Mouse (Mus musculus): ENCODE results near the gene Tnip3. TPM values are rescaled to one million over a fixed set of nuclear protein-coding genes. Genes with fewer than 3 reads are reported as not detected.
A peak's percentile ranks its signal among the peaks of the same experiment; 100 is the strongest.

The Tnip3 gene
- polyA plus RNA-seq, 1 experiment from 2014 or later: not detected

GRCm38 (mm10) chr6:65663990-65664389 is 138.9 kb downstream of the Tnip3 start:
- Histone ChIP-seq H3K9me3 (no peaks in the 10 kb centered on the region), H3K36me3 (no peaks in the 10 kb centered on the region), H3K4me2 (replicated peaks) (no peak overlapping the region), H3K9ac (replicated peaks) (no peak overlapping the region), H3K4me3 (no peak overlapping the region), H3K4me1 (no peaks in the 10 kb centered on the region), H3K27me3 (no peaks in the 10 kb centered on the region), H3K27ac (replicated peaks) (no peak overlapping the region)
- no peak for ATAC-seq (ENCODE audit: low FRiP score, low read depth)
- WGBS: 72% methylated on average over 6 of the region's 6 CpGs

GRCm38 (mm10) chr6:65666295-65666694 is 141.2 kb downstream of the Tnip3 start:
- Histone ChIP-seq H3K4me2 (replicated peaks) (no peak overlapping the region), H3K4me1 (0 out of 2 replicates have a peak, but pooled peaks cover 4% of the 10 kb centered on the region), H3K4me3 (no peak overlapping the region), H3K9me3 (no peaks in the 10 kb centered on the region), H3K9ac (replicated peaks) (no peak overlapping the region), H3K27me3 (peaks cover 5% of the 10 kb centered on the region; the same call in 1 of the 2 replicates), H3K27ac (replicated peaks) (no peak overlapping the region), H3K36me3 (no peaks in the 10 kb centered on the region)
- ATAC-seq (ENCODE audit: low FRiP score, low read depth): no peak
- 90% methylated on average over 3 of the region's 3 CpGs for WGBS

- Histone ChIP-seq H3K36me3 (no peaks in the 10 kb centered on the region), H3K9me3 (no peaks in the 10 kb centered on the region), H3K27ac (replicated peaks) (no peak overlapping the region), H3K4me1 (peaks cover 18% of the 10 kb centered on the region), H3K9ac (replicated peaks) (no peak overlapping the region), H3K27me3 (peaks cover 5% of the 10 kb centered on the region; the same call in 1 of the 2 replicates), H3K4me2 (replicated peaks) (0 out of 2 replicates have a peak overlapping the region, but pooled peaks have one; percentile 5), H3K4me3 (no peak overlapping the region)
- ATAC-seq (ENCODE audit: low FRiP score, low read depth): no peak
- WGBS: 34% methylated on average over 2 of the region's 2 CpGs
Measured at GRCm38 (mm10) chr6:65669971-65670370, 144.9 kb downstream of the Tnip3 start.

- Histone ChIP-seq H3K4me3 (peak overlapping the region; percentile 68), H3K36me3 (no peaks in the 10 kb centered on the region), H3K4me1 (peaks cover 18% of the 10 kb centered on the region), H3K27ac (replicated peaks) (peak overlapping the region; percentile 56), H3K4me2 (replicated peaks) (peak overlapping the region; percentile 95), H3K27me3 (peaks cover 5% of the 10 kb centered on the region; the same call in 1 of the 2 replicates), H3K9ac (replicated peaks) (peak overlapping the region; percentile 70), H3K9me3 (no peaks in the 10 kb centered on the region)
- ATAC-seq (ENCODE audit: low FRiP score, low read depth): peak; percentile 74
- WGBS: under 1% methylated on average over 21 of the region's 21 CpGs
Measured at GRCm38 (mm10) chr6:65670981-65671411, 145.9 kb downstream of the Tnip3 start.

- Histone ChIP-seq H3K4me3 (peak within 1 kb of the TSS; percentile 68), H3K9me3 (no peaks in the 10 kb centered on the region), H3K4me2 (replicated peaks) (peak within 1 kb of the TSS; percentile 95), H3K4me1 (peaks cover 18% of the 10 kb centered on the region), H3K27ac (replicated peaks) (peak within 1 kb of the TSS; percentile 61), H3K36me3 (no peaks in the 10 kb centered on the region), H3K9ac (replicated peaks) (peak within 1 kb of the TSS; percentile 70), H3K27me3 (peaks cover 5% of the 10 kb centered on the region; the same call in 1 of the 2 replicates)
- peak; percentile 93 for ATAC-seq (ENCODE audit: low FRiP score, low read depth)
- WGBS: 0% methylated on average over 28 of the region's 45 CpGs
Measured at GRCm38 (mm10) chr6:65671451-65671850, 146.3 kb downstream of the Tnip3 start, which contains the start of gene Ndnf. Ndnf (plus strand) TSS chr6:65671590.

GRCm38 (mm10) chr6:65672131-65673031 is 147.3 kb downstream of the Tnip3 start:
- under 1% methylated on average over 57 of the region's 57 CpGs for WGBS
- H3K27ac ChIP-seq (replicated peaks): no peak overlapping the region
- ATAC-seq (ENCODE audit: low FRiP score, low read depth): peak; percentile 42

More at GRCm38 (mm10) chr6:65672131-65673031, 147.3 kb downstream of the Tnip3 start:
- Histone ChIP-seq H3K4me1 (peaks cover 18% of the 10 kb centered on the region), H3K9me3 (no peaks in the 10 kb centered on the region), H3K9ac (replicated peaks) (peak overlapping the region; percentile 70), H3K4me3 (peak overlapping the region; percentile 68), H3K4me2 (replicated peaks) (peak overlapping the region; percentile 95), H3K27me3 (peaks cover 5% of the 10 kb centered on the region; the same call in 1 of the 2 replicates), H3K36me3 (no peaks in the 10 kb centered on the region)

Other genes starting within 250 kb of the Tnip3 start
- gene C130060K24Rik, start 144.2 kb upstream of the Tnip3 start, polyA plus RNA-seq (2016; fragmentation: Nextera tagmentation; extraction: Ambion mirVana): 4.4 and 6.8 TPM in 2 replicates
- 5.4 TPM in 2 replicates for gene Ndnf, start 146.3 kb downstream of the Tnip3 start, polyA plus RNA-seq (2016; fragmentation: Nextera tagmentation; extraction: Ambion mirVana)